Mouse (Mus musculus) cortical plate, adult 2 months (tissue): ENCODE measurements around the gene Dpagt1. TPM values are rescaled to one million over a fixed set of nuclear protein-coding genes. Genes with fewer than 3 reads are reported as not detected.
A peak's percentile ranks its signal among the peaks of the same experiment; 100 is the strongest.
"Not testable (repeated sequence)": the region's sequence is repeated elsewhere in the genome, so short reads cannot be mapped to it uniquely, and the experiment has no call there.

Experiments
- H3K27ac ChIP-seq: fragments of 200-500 bp; 2 replicates; pipeline ENCODE4 v1.5.1; 2012; ENCODE audit warnings: low read length, control low read depth, inconsistent platforms; ENCODE audit not compliant: insufficient read depth
- H3K4me1 ChIP-seq: fragments of 200-500 bp; 2 replicates; pipeline ENCODE4 v1.6.1; 2011; ENCODE audit warnings: low read length; ENCODE audit not compliant: control insufficient read depth, insufficient read depth
- H3K4me3 ChIP-seq: fragments of 200-500 bp; 2 replicates; pipeline ENCODE4 v1.5.1; 2011; ENCODE audit warnings: mild to moderate bottlenecking, low read length, control low read depth; ENCODE audit not compliant: insufficient read depth
- CTCF ChIP-seq: fragments of 200-500 bp; IDR thresholded peaks from 2 replicates; pipeline ENCODE4 v1.5.1; 2011; ENCODE audit warnings: mild to moderate bottlenecking, control low read depth, low read length; ENCODE audit not compliant: insufficient read depth; ENCODE audit errors: extremely low read depth
- POLR2A ChIP-seq: fragments of 200-500 bp; IDR thresholded peaks from 2 replicates; pipeline ENCODE4 v1.6.1; 2011; ENCODE audit warnings: mild to moderate bottlenecking, low read length, control low read depth; ENCODE audit not compliant: insufficient read depth; ENCODE audit errors: extremely low read depth
- polyA plus RNA-seq: library from polyadenylated mRNA; depleted of rRNA; stranded (reverse); fragments of >200 nt; gene quantifications from 2 replicates; pipeline ENCODE4 v1.2.3, GENCODE M21; 2012

Dpagt1 gene
- polyA plus RNA-seq, 1 experiment = 19.3 TPM

DNA sequence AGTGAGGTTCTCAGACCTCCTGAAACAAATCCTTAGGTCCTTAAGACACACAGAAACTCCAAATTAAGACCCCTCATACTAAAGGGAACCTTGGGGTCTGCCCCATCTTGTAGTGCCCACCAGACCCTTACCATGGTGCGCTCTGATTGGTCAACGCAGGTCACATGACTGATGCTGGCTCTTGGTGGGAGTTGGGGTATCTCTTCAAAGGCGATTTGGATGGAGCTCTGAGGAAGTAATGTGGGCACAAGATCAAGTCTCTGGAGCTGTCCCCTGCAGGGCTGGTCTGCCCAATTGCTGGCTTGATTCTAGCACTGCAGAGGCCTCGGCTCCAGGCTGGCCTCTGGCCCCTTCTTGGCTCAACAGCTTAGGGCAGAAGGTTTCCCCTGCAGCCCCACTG lies 8.4 kb upstream of the Dpagt1 start:
- TF ChIP-seq CTCF = no peak
- TF ChIP-seq POLR2A = no peak
- peaks cover 9% of the 10 kb centered on the region for H3K4me1 ChIP-seq
- no peak overlapping the region for H3K27ac ChIP-seq
- peak overlapping the region; percentile 78; the same call in 1 of the 2 replicates for H3K4me3 ChIP-seq

DNA sequence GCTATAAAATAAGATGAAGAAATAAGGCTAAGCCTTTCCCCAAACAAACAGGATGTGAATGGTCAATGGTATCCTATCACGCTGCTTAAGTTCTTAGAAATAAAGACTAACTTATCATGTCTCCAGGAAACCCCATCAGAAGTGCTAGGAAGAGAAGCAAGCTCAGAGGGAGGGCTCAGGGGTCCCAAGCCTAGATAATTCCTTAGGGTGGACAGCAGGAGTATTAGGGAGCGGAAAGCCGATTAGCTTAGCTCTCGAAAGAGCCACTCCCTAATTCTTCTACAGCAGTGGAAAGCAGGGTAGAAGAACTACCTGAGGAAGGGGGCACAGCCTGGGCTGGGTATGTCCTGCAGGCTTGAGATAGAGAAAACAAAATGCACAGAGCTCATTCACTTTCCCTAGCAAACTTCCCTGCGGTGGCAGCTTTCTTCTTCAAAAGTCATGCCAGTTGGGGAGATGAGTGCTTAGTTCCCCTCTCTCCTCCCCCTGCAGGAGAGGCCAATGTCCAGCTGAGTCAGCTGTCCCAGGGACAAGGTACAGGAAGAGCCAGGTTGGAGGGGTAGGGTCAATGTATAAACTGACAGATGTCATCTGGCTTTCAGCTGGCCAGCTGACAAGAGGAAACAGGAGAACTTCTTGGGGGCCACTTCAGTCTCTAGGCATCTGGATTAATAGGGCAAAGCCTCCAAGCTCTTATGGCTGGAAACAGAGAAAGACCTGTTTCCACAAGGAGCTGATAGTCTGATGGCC lies 7.6 kb upstream of the Dpagt1 start:
- peaks cover 8% of the 10 kb centered on the region for H3K4me1 ChIP-seq
- H3K4me3 ChIP-seq = peak overlapping the region; percentile 78
- TF ChIP-seq CTCF (no peak), POLR2A (no peak)
- no peak overlapping the region for H3K27ac ChIP-seq

DNA sequence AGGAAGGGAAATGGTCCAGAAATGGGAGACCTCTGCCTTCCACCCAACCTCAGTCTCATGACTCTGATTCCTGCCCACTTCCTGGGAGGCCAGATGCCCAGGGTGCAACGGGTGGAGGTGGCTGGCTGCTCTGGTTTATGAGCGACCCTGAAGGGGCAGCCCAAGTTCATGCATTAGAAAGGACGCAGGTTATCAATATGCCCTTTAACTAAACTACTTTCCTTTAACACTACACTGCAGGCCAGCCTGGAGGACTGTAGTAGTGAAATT lies 7.1 kb upstream of the Dpagt1 start:
- peaks cover 4% of the 10 kb centered on the region; the same call in 1 of the 2 replicates for H3K4me1 ChIP-seq
- TF ChIP-seq CTCF = no peak
- no peak for TF ChIP-seq POLR2A
- no peak overlapping the region for H3K27ac ChIP-seq
- peak overlapping the region; percentile 78 for H3K4me3 ChIP-seq

DNA sequence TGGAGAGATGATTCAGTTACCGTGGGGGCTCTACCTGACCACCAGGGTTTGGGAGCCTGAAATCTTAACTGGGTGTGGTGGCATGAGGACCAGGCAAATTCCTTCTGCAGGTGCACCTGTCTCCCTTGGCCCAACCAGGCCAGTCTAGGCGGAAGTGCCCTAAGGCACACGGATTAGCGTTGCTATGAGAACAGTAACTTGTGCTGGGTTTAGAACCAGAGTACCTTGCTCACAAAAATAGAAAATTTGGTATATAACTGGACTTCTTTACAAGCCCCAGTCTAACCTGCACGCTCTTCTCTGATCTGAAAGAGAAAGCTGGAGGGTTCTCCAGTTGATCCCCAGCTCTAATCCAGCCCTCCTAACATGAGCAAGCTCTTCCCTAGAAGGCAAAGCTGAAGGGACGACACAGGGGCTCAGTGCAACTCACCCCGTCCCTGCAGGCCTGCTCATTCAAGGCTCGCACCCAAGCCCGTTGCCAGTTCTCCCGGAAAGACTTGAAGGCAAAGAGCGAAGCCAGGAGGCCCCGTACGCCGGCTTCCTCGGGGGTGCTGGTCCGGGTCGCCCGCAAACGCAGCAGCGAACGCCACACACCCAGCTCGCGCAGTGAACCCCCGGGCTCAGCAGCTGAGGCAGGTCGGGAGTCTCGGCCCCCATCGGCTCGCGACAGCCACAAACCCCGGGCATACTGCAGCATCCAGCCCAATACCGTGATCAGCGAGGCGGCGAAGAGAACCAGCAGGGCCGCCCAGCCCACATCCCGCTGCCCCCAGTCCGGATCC lies 6.5 kb upstream of the Dpagt1 start:
- Histone ChIP-seq H3K27ac (peak overlapping the region; percentile 89), H3K4me1 (peaks cover 4% of the 10 kb centered on the region; the same call in 1 of the 2 replicates)
- TF ChIP-seq POLR2A (no peak), CTCF (no peak)

DNA sequence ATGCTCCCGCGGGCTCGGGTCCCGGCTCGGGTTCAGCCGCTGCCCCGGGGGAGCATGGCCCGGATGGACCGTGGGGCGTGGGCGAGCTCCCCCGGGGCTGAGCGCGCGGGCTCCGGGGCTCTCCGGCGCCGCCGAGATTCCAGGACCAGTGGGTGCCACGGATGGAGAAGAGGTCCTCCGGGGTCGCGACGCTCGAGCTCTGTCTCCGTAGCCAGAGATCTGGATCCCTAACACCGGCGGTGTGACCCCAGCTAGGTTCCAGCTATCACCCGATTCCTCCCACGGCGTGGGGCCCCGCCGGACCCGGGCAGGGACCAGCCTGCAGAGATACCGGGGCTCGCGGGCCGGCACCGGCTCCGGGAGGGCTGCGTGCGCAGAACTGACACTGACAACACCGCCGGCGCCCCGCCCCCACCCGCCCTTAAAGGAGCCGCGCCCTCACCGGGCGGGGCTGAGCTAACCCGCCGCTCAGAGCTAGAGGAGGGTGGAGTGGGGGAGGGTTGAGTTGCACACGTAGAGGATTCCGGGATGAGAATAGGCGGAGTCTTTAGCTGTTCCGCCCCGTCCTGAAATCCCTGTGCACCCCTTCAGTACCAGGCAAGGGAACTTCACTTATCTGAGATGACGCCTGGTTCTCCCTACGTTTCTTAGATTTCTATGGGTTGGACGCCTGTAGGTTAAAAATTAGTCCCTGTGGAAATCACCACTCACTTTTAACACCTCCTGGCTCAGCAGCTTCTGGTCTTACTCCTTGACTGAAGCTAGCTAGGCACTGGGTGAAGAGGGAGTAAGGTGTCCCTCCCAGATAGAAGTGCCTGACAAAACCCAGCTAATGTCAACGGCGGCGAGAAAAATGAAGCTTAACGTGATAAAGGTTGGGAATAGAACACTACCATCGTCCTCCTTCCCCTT lies 5.7 kb upstream of the Dpagt1 start, which contains the start of gene C2cd2l:
C2cd2l (minus strand) TSS at position 399 of the 912 bp plus-strand sequence.
- Histone ChIP-seq H3K4me3 (peak within 1 kb of the TSS; percentile 78), H3K27ac (peak within 1 kb of the TSS; percentile 89), H3K4me1 (peaks cover 4% of the 10 kb centered on the region; the same call in 1 of the 2 replicates)
- peak; percentile 60 for TF ChIP-seq POLR2A
- TF ChIP-seq CTCF = no peak

More for the DNA sequence above, 6.5 kb upstream of the Dpagt1 start:
- H3K4me3 ChIP-seq = peak overlapping the region; percentile 78

DNA sequence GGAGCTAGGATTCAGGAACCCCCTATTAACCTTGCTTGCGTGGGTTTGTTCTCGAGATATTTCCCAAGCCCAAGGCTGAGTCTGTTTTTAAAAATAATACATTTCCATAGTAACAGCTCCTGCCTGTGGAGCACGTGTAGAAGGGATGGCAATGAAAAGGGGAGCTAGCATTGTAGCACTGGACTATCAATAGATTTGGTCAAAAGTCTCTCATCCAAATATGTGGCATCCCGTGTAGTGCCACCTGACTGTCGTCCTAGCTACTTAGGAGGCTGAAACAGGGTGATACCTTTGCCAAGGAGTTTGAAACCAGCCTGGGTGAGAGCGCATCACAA lies 5.1 kb upstream of the Dpagt1 start:
- TF ChIP-seq POLR2A = no peak; the same call in 1 of the 2 replicates
- no peak for TF ChIP-seq CTCF
- peak overlapping the region; percentile 78 for H3K4me3 ChIP-seq
- H3K4me1 ChIP-seq = peaks cover 5% of the 10 kb centered on the region; the same call in 1 of the 2 replicates
- peak overlapping the region; percentile 86 for H3K27ac ChIP-seq

DNA sequence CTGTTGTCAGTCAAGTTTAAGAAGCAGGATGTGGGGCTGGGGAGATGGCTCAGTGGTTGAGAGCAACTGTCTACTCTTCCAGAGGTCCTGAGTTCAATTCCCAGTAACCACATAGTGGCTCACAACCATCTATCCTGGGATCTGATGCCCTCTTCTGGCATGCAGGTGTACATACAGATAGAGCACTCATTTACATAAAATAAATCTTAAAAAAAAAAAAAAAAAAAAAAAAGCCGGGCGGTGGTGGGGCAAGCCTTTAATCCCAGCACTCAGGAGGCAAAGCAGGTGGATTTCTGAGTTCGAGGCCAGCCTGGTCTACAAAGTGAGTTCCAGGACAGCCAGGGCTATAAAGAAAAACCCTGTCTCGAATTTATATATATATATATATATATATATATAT lies 2.2 kb upstream of the Dpagt1 start:
- H3K4me1 ChIP-seq, H3K27ac ChIP-seq, H3K4me3 ChIP-seq: not testable (repeated sequence)

DNA sequence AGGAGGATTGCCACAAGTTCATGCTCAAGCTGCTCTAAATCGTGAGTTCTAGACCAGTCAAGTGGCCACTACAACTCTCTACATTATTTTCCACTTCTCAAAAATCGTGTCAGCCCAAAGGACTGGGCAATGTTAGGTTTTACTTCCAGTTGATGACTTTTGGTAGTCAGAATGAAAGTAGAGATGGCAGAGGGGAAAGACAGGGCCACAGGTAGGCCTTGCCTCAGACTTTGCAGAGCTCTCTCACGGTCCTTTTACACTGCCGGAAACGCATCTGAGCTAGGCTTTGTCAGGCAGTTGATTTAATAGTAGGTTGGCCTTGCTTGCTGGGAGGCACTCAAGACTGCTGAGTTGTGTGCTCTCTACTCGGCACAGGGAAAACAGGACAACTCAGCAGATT lies 1.7 kb upstream of the Dpagt1 start:
- no peak for TF ChIP-seq CTCF
- no peak for TF ChIP-seq POLR2A
- Histone ChIP-seq H3K4me3 (no peak overlapping the region), H3K4me1 (peaks cover 7% of the 10 kb centered on the region), H3K27ac (no peak overlapping the region)

DNA sequence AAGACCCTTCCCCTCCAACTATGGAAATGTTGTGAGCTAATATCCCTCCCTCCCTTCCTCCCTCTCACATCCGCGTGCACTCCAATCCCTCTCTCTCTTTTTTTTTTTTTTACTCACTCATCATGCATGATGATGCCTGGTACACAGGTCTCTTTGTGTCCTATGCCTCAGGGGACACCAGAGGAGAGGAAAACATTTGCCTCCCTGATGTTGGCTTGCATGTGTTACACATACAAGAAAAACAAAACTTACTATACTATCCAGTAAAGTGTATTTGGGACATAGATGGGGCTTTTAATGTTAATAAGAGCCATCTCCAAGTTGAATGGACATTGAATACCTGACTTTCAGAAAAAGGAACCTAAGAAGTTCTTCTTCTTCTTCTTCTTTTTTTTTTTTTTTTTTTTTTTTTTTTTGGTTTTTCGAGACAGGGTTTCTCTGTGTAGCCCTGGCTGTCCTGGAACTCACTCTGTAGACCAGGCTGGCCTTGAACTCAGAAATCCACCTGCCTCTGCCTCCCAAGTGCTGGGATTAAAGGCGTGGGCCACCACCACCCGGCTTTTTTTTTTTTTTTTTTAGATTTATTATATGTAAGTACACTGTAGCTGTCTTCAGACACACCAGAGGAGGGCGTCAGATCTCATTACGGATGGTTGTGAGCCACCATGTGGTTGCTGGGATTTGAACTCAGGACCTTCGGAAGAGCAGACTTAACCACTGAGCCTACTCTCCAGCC lies 619 bp upstream of the Dpagt1 start:
- H3K4me3 ChIP-seq, H3K27ac ChIP-seq, H3K4me1 ChIP-seq: not testable (repeated sequence)
